Mouse (Mus musculus) intestine, embryonic 15.5 days (tissue): ENCODE results near the gene Ercc6l2. TPM values are rescaled to one million over a fixed set of nuclear protein-coding genes. Genes with fewer than 3 reads are reported as not detected.

Experiments
- ATAC-seq: fragments of 200-750 bp; cut with Nextera tagmentation; 2 replicates; pipeline ENCODE4 v1.8.0; 2017; ENCODE audit warnings: moderate TSS enrichment, moderate library complexity
- H3K27ac ChIP-seq: fragments of 300-500 bp; sonication (generic); 2 replicates; pipeline ENCODE4 v1.5.1; 2015; ENCODE audit warnings: mild to moderate bottlenecking, inconsistent platforms
- H3K27me3 ChIP-seq: fragments of 300-500 bp; sonication (generic); replicated peaks from 2 replicates; pipeline ENCODE4 v1.6.1; 2015; ENCODE audit warnings: inconsistent platforms
- H3K36me3 ChIP-seq: fragments of 300-500 bp; sonication (generic); 2 replicates; pipeline ENCODE4 v1.6.1; 2015; ENCODE audit warnings: inconsistent platforms
- H3K4me1 ChIP-seq: fragments of 300-500 bp; sonication (generic); replicated peaks from 2 replicates; pipeline ENCODE4 v1.6.1; 2015; ENCODE audit warnings: inconsistent platforms
- H3K4me2 ChIP-seq: fragments of 300-500 bp; sonication (generic); replicated peaks from 2 replicates; pipeline ENCODE4 v1.6.1; 2015; ENCODE audit warnings: mild to moderate bottlenecking, inconsistent platforms
- H3K4me3 ChIP-seq: fragments of 300-500 bp; sonication (generic); replicated peaks from 2 replicates; pipeline ENCODE4 v1.5.1; 2015; ENCODE audit warnings: inconsistent platforms
- H3K9ac ChIP-seq: fragments of 300-500 bp; sonication (generic); 2 replicates; pipeline ENCODE4 v1.6.1; 2015; ENCODE audit warnings: inconsistent platforms
- H3K9me3 ChIP-seq: fragments of 300-500 bp; sonication (generic); 2 replicates; pipeline ENCODE4 v1.6.1; 2016; ENCODE audit warnings: inconsistent platforms
- WGBS: fragments of 180-500 bp; shearing (Covaris S2); methylation state at CpG from one replicate; pipeline ENCODE4 v1.1.7; 2015; 5-methylcytosine and 5-hydroxymethylcytosine counted together
- polyA plus RNA-seq: library from polyadenylated mRNA; unstranded; fragments of >200 nt; fragmentation: Nextera tagmentation; extraction: Ambion mirVana; gene quantifications from 2 replicates; pipeline ENCODE4 v1.2.1, GENCODE M21; 2015

Gene Ercc6l2
- 20.5 and 22.5 TPM in 2 replicates for polyA plus RNA-seq

- Histone ChIP-seq H3K4me2 (peak within 1 kb of the TSS; percentile 67), H3K27me3 (no peaks in the 10 kb centered on the region), H3K27ac (peak within 1 kb of the TSS; percentile 86), H3K9me3 (no peaks in the 10 kb centered on the region), H3K4me1 (no peaks in the 10 kb centered on the region), H3K9ac (peak within 1 kb of the TSS; percentile 75), H3K36me3 (no peaks in the 10 kb centered on the region), H3K4me3 (peak within 1 kb of the TSS; percentile 63)
- ATAC-seq: peak; percentile 100
- under 1% methylated on average over 87 of the region's 87 CpGs for WGBS
These were observed at the start of gene Ercc6l2 for GRCm38 (mm10) chr13:63814746-63815681. TSS of gene Ercc6l2 (plus strand) at chr13:63815240.

- Histone ChIP-seq H3K4me2 (no peak overlapping the region), H3K27ac (no peak overlapping the region), H3K4me1 (0 out of 2 replicates have a peak, but pooled peaks cover 3% of the 10 kb centered on the region), H3K36me3 (no peaks in the 10 kb centered on the region), H3K27me3 (no peaks in the 10 kb centered on the region), H3K9ac (no peak overlapping the region), H3K4me3 (no peak overlapping the region), H3K9me3 (no peaks in the 10 kb centered on the region)
- peak; percentile 72 for ATAC-seq
- WGBS: 37% methylated on average over 11 of the region's 11 CpGs
These were observed 49.0 kb upstream of the Ercc6l2 start for GRCm38 (mm10) chr13:63766065-63766464.

GRCm38 (mm10) chr13:63771009-63771408 lies 44.0 kb upstream of the Ercc6l2 start:
- no peak overlapping the region for H3K9ac ChIP-seq
- H3K27me3 ChIP-seq: no peaks in the 10 kb centered on the region
- 49% methylated on average over 3 of the region's 3 CpGs for WGBS
- H3K9me3 ChIP-seq: no peaks in the 10 kb centered on the region
- ATAC-seq: no peak
- H3K4me3 ChIP-seq: no peak overlapping the region
- 0 out of 2 replicates have a peak, but pooled peaks cover 3% of the 10 kb centered on the region for H3K4me1 ChIP-seq
- H3K4me2 ChIP-seq: no peak overlapping the region
- no peaks in the 10 kb centered on the region for H3K36me3 ChIP-seq
- H3K27ac ChIP-seq: no peak overlapping the region

GRCm38 (mm10) chr13:63778925-63779324 lies 36.1 kb upstream of the Ercc6l2 start:
- H3K4me1 ChIP-seq: no peaks in the 10 kb centered on the region
- H3K36me3 ChIP-seq: no peaks in the 10 kb centered on the region
- no peak overlapping the region for H3K4me3 ChIP-seq
- H3K27ac ChIP-seq: no peak overlapping the region
- H3K9ac ChIP-seq: no peak overlapping the region
- H3K9me3 ChIP-seq: no peaks in the 10 kb centered on the region
- ATAC-seq: no peak
- no peaks in the 10 kb centered on the region for H3K27me3 ChIP-seq
- WGBS: 73% methylated on average over 4 of the region's 4 CpGs
- H3K4me2 ChIP-seq: no peak overlapping the region

GRCm38 (mm10) chr13:63779376-63780291 lies 35.4 kb upstream of the Ercc6l2 start:
- H3K4me1 ChIP-seq: no peaks in the 10 kb centered on the region
- WGBS: 31% methylated on average over 2 of the region's 2 CpGs
- ATAC-seq: peak; percentile 41
- H3K9me3 ChIP-seq: no peaks in the 10 kb centered on the region
- no peak overlapping the region for H3K9ac ChIP-seq
- H3K36me3 ChIP-seq: no peaks in the 10 kb centered on the region
- no peak overlapping the region for H3K4me3 ChIP-seq
- H3K27me3 ChIP-seq: no peaks in the 10 kb centered on the region
- H3K27ac ChIP-seq: no peak overlapping the region
- no peak overlapping the region for H3K4me2 ChIP-seq

GRCm38 (mm10) chr13:63792234-63792831 lies 22.7 kb upstream of the Ercc6l2 start:
- no peaks in the 10 kb centered on the region for H3K4me1 ChIP-seq
- no peaks in the 10 kb centered on the region for H3K36me3 ChIP-seq
- no peak overlapping the region for H3K27ac ChIP-seq
- H3K9ac ChIP-seq: no peak overlapping the region
- H3K27me3 ChIP-seq: no peaks in the 10 kb centered on the region
- no peak overlapping the region for H3K4me2 ChIP-seq
- no peaks in the 10 kb centered on the region for H3K9me3 ChIP-seq
- H3K4me3 ChIP-seq: no peak overlapping the region
- WGBS: 81% methylated on average over 2 of the region's 2 CpGs
- ATAC-seq: no peak

GRCm38 (mm10) chr13:63793345-63794308 lies 21.4 kb upstream of the Ercc6l2 start:
- Histone ChIP-seq H3K4me2 (no peak overlapping the region), H3K4me1 (no peaks in the 10 kb centered on the region), H3K9me3 (no peaks in the 10 kb centered on the region), H3K36me3 (no peaks in the 10 kb centered on the region), H3K9ac (no peak overlapping the region), H3K27me3 (no peaks in the 10 kb centered on the region), H3K4me3 (no peak overlapping the region), H3K27ac (no peak overlapping the region)
- ATAC-seq: no peak
- WGBS: 76% methylated on average over 7 of the region's 7 CpGs

GRCm38 (mm10) chr13:63798677-63799076 lies 16.4 kb upstream of the Ercc6l2 start:
- WGBS: 92% methylated on average over 3 of the region's 3 CpGs
- no peaks in the 10 kb centered on the region for H3K36me3 ChIP-seq
- no peaks in the 10 kb centered on the region for H3K27me3 ChIP-seq
- H3K4me2 ChIP-seq: no peak overlapping the region
- no peak overlapping the region for H3K4me3 ChIP-seq
- H3K9me3 ChIP-seq: no peaks in the 10 kb centered on the region
- H3K27ac ChIP-seq: no peak overlapping the region
- H3K4me1 ChIP-seq: no peaks in the 10 kb centered on the region
- no peak for ATAC-seq
- H3K9ac ChIP-seq: no peak overlapping the region

- Histone ChIP-seq H3K27ac (no peak overlapping the region), H3K4me3 (no peak overlapping the region), H3K4me1 (no peaks in the 10 kb centered on the region), H3K9ac (no peak overlapping the region), H3K27me3 (no peaks in the 10 kb centered on the region), H3K36me3 (no peaks in the 10 kb centered on the region), H3K9me3 (no peaks in the 10 kb centered on the region), H3K4me2 (no peak overlapping the region)
- 66% methylated on average over 1 of the region's 1 CpGs for WGBS
- no peak for ATAC-seq
These were observed 15.1 kb upstream of the Ercc6l2 start for GRCm38 (mm10) chr13:63799940-63800339.

GRCm38 (mm10) chr13:63801289-63801688 lies 13.8 kb upstream of the Ercc6l2 start:
- no peaks in the 10 kb centered on the region for H3K9me3 ChIP-seq
- no peaks in the 10 kb centered on the region for H3K27me3 ChIP-seq
- 81% methylated on average over 1 of the region's 1 CpGs for WGBS
- no peak overlapping the region for H3K9ac ChIP-seq
- H3K4me2 ChIP-seq: no peak overlapping the region
- peak; percentile 68 for ATAC-seq
- no peaks in the 10 kb centered on the region for H3K36me3 ChIP-seq
- no peaks in the 10 kb centered on the region for H3K4me1 ChIP-seq
- no peak overlapping the region for H3K4me3 ChIP-seq
- no peak overlapping the region for H3K27ac ChIP-seq

GRCm38 (mm10) chr13:63807233-63807632 lies 7.8 kb upstream of the Ercc6l2 start:
- Histone ChIP-seq H3K36me3 (no peaks in the 10 kb centered on the region), H3K9ac (no peak overlapping the region), H3K4me2 (no peak overlapping the region), H3K4me3 (no peak overlapping the region), H3K9me3 (no peaks in the 10 kb centered on the region), H3K27ac (no peak overlapping the region), H3K27me3 (no peaks in the 10 kb centered on the region), H3K4me1 (no peaks in the 10 kb centered on the region)
- 43% methylated on average over 1 of the region's 1 CpGs for WGBS
- peak; percentile 59; the same call in 1 of the 2 replicates for ATAC-seq
